Mouse (Mus musculus) lung, postnatal 0 days (tissue): ENCODE data around the gene Tagln. TPM values are rescaled to one million over a fixed set of nuclear protein-coding genes. Genes with fewer than 3 reads are reported as not detected.

Source experiments
- ATAC-seq: fragments of 200-750 bp; cut with Nextera tagmentation; 2 replicates; pipeline ENCODE4 v1.8.0; 2017; ENCODE audit warnings: moderate library complexity
- DNase-seq: peaks from one replicate; pipeline ENCODE4 v3.0.0-alpha.2; 2016; ENCODE audit warnings: low spot score
- H3K27ac ChIP-seq: fragments of 300-500 bp; sonication (generic); 2 replicates; pipeline ENCODE4 v1.5.1; 2014; ENCODE audit warnings: antibody characterized with exemption, mild to moderate bottlenecking, low read length, mixed read lengths
- H3K27me3 ChIP-seq: fragments of 300-500 bp; sonication (generic); replicated peaks from 2 replicates; pipeline ENCODE4 v1.6.1; 2014; ENCODE audit warnings: low read length, mixed read lengths; ENCODE audit not compliant: insufficient read depth
- H3K36me3 ChIP-seq: fragments of 300-500 bp; sonication (generic); 2 replicates; pipeline ENCODE4 v1.6.1; 2014; ENCODE audit warnings: low read length, mixed read lengths; ENCODE audit not compliant: insufficient read depth
- H3K4me1 ChIP-seq: fragments of 300-500 bp; sonication (generic); 2 replicates; pipeline ENCODE4 v1.6.1; 2014; ENCODE audit warnings: antibody characterized with exemption, low read depth, low read length, mixed read lengths; ENCODE audit not compliant: insufficient read depth
- H3K4me2 ChIP-seq: fragments of 300-500 bp; sonication (generic); replicated peaks from 2 replicates; pipeline ENCODE4 v1.6.1; 2014; ENCODE audit warnings: low read depth, mild to moderate bottlenecking, low read length, moderate library complexity, mixed read lengths
- H3K4me3 ChIP-seq: fragments of 300-500 bp; sonication (generic); 2 replicates; pipeline ENCODE4 v1.5.1; 2014; ENCODE audit warnings: low read depth, low read length
- H3K9ac ChIP-seq: fragments of 300-500 bp; sonication (generic); replicated peaks from 2 replicates; pipeline ENCODE4 v1.6.1; 2014; ENCODE audit warnings: low read depth, mild to moderate bottlenecking
- H3K9me3 ChIP-seq: fragments of 300-500 bp; sonication (generic); 2 replicates; pipeline ENCODE4 v1.6.1; 2016; ENCODE audit warnings: low read length, mixed read lengths
- CTCF ChIP-seq: IDR thresholded peaks from 2 replicates; pipeline ENCODE4 v1.5.1; 2016; ENCODE audit warnings: antibody characterized with exemption, mild to moderate bottlenecking
- EP300 ChIP-seq: IDR thresholded peaks from 2 replicates; pipeline ENCODE4 v1.6.1; 2016; ENCODE audit warnings: antibody characterized with exemption, mild to moderate bottlenecking, control low read depth
- WGBS: fragments of 180-500 bp; shearing (Covaris S2); extraction: QIAGEN DNeasy Blood & Tissue Kit; methylation state at CpG from one replicate; pipeline ENCODE4 v1.1.7; 2014; 5-methylcytosine and 5-hydroxymethylcytosine counted together
- polyA plus RNA-seq: library from polyadenylated mRNA; unstranded; fragments of >200 nt; fragmentation: Nextera tagmentation; extraction: Ambion mirVana; gene quantifications from 2 replicates; pipeline ENCODE4 v1.2.1, GENCODE M21; 2015

Tagln gene
- polyA plus RNA-seq, 1 experiment from 2014 or later: 184 TPM

DNA sequence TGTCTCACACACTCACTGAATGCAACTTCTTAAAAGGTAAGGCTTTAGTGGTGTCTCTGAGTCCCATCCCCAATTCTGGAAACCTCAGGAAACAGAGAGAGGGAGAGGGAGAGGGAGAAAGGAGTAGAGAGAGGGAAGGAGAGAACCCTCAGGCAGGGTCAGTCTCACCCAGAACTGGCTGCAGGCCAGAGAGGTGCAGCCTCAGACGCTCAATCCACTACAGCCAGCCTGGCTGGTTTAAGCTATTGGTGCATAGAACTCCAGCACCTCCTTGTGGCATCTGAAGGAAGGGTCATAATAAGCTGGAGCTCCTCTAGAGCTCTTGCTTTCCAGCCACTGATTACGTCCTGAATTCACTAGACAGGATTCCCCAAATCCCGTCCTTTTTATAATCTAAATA is 1.0 kb upstream of the Tagln start:
- H3K4me1 ChIP-seq: peaks cover 11% of the 10 kb centered on the region; the same call in 1 of the 2 replicates
- ATAC-seq (peak; percentile 71), DNase-seq (peak; percentile 90)
- TF ChIP-seq EP300 (no peak), CTCF (peak; percentile 87)
- no peaks in the 10 kb centered on the region for H3K27me3 ChIP-seq
- H3K36me3 ChIP-seq: peaks cover 25% of the 10 kb centered on the region
- H3K4me3 ChIP-seq: no peak overlapping the region
- WGBS: 10% methylated on average over 3 of the region's 3 CpGs
- no peaks in the 10 kb centered on the region for H3K9me3 ChIP-seq
- H3K4me2 ChIP-seq: no peak overlapping the region
- H3K9ac ChIP-seq: no peak overlapping the region
- no peak overlapping the region for H3K27ac ChIP-seq

GRCm38 (mm10) chr9:45932571-45933415 is 3.1 kb downstream of the Tagln start:
- no peak overlapping the region for H3K4me3 ChIP-seq
- H3K4me1 ChIP-seq: peaks cover 11% of the 10 kb centered on the region; the same call in 1 of the 2 replicates
- no peaks in the 10 kb centered on the region for H3K9me3 ChIP-seq
- ATAC-seq (no peak), DNase-seq (peak; percentile 45)
- H3K36me3 ChIP-seq: peaks cover 33% of the 10 kb centered on the region
- TF ChIP-seq CTCF (no peak), EP300 (no peak)
- H3K4me2 ChIP-seq: peak overlapping the region; percentile 11; the same call in 1 of the 2 replicates
- peak overlapping the region; percentile 66 for H3K27ac ChIP-seq
- no peak overlapping the region for H3K9ac ChIP-seq
- 47% methylated on average over 11 of the region's 11 CpGs for WGBS
- H3K27me3 ChIP-seq: no peaks in the 10 kb centered on the region

DNA sequence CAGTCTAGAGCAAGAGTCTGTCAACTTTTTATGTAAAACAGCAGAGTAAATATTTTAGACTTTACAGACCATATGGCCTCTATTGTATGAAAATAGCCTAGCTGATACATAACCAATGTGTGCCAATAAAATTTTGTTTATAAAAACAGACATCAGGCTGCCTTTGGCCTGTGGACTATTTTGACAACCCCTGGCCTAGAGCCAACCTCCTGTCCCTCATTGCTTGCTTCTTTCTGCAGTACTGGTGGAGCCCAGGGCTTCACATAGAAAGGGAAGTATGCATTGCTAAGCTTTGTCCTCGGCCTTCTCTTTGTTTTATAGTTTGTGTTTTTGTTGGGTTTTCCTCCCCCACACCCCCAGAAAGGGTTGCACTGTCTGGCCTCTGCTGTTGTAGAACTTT is 3.9 kb downstream of the Tagln start:
- H3K4me1 ChIP-seq: peaks cover 11% of the 10 kb centered on the region; the same call in 1 of the 2 replicates
- TF ChIP-seq EP300 (peak; percentile 25; the same call in 1 of the 2 replicates), CTCF (no peak)
- H3K27ac ChIP-seq: 0 out of 2 replicates have a peak overlapping the region, but pooled peaks have one; percentile 66
- no peak overlapping the region for H3K9ac ChIP-seq
- peak; percentile 60 for DNase-seq
- no peak overlapping the region for H3K4me3 ChIP-seq
- peaks cover 42% of the 10 kb centered on the region for H3K36me3 ChIP-seq
- no peak overlapping the region for H3K4me2 ChIP-seq
- H3K27me3 ChIP-seq: no peaks in the 10 kb centered on the region
- WGBS: 28% methylated on average over 1 of the region's 1 CpGs
- H3K9me3 ChIP-seq: no peaks in the 10 kb centered on the region
- no peak for ATAC-seq

GRCm38 (mm10) chr9:45929285-45929684 is 6.6 kb downstream of the Tagln start:
- H3K4me3 ChIP-seq: no peak overlapping the region
- DNase-seq: no peak
- H3K9me3 ChIP-seq: no peaks in the 10 kb centered on the region
- peaks cover 61% of the 10 kb centered on the region for H3K36me3 ChIP-seq
- H3K4me1 ChIP-seq: 0 out of 2 replicates have a peak, but pooled peaks cover 4% of the 10 kb centered on the region
- no peak overlapping the region for H3K27ac ChIP-seq
- 83% methylated on average over 5 of the region's 5 CpGs for whole genome bisulfite sequencing
- H3K4me2 ChIP-seq: no peak overlapping the region
- no peak overlapping the region for H3K9ac ChIP-seq
- no peaks in the 10 kb centered on the region for H3K27me3 ChIP-seq
- TF ChIP-seq CTCF: no peak
- no peak for TF ChIP-seq EP300
- ATAC-seq: no peak

DNA sequence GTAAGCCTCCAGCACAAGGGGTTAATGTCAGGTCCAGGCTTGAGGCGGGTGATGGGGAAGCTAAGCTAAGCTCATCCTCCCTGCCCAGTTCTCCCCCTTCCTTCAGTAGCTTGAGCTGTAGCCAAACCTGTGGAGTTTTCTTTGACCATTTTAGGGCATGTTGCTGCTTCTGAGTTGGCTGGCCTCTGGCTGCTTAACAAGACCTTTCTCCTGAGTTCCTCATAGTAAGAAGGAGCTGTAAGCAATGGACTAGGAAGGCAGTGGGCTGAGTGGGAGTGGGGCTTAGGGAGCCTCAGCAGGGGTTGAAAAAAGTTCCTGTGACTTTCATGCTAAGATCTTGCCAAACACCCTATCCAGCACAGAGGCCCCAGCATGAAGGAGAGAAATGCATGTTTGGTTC is 16.0 kb downstream of the Tagln start:
- Histone ChIP-seq H3K9me3 (no peaks in the 10 kb centered on the region), H3K36me3 (peaks cover 53% of the 10 kb centered on the region), H3K9ac (no peak overlapping the region), H3K4me3 (no peak overlapping the region), H3K27ac (peak overlapping the region; percentile 52; the same call in 1 of the 2 replicates), H3K4me1 (peaks cover 5% of the 10 kb centered on the region; the same call in 1 of the 2 replicates), H3K27me3 (no peaks in the 10 kb centered on the region), H3K4me2 (no peak overlapping the region)
- DNase-seq (peak; percentile 60), ATAC-seq (peak; percentile 39)
- WGBS: 40% methylated on average over 1 of the region's 1 CpGs
- TF ChIP-seq EP300: no peak
- no peak for TF ChIP-seq CTCF

DNA sequence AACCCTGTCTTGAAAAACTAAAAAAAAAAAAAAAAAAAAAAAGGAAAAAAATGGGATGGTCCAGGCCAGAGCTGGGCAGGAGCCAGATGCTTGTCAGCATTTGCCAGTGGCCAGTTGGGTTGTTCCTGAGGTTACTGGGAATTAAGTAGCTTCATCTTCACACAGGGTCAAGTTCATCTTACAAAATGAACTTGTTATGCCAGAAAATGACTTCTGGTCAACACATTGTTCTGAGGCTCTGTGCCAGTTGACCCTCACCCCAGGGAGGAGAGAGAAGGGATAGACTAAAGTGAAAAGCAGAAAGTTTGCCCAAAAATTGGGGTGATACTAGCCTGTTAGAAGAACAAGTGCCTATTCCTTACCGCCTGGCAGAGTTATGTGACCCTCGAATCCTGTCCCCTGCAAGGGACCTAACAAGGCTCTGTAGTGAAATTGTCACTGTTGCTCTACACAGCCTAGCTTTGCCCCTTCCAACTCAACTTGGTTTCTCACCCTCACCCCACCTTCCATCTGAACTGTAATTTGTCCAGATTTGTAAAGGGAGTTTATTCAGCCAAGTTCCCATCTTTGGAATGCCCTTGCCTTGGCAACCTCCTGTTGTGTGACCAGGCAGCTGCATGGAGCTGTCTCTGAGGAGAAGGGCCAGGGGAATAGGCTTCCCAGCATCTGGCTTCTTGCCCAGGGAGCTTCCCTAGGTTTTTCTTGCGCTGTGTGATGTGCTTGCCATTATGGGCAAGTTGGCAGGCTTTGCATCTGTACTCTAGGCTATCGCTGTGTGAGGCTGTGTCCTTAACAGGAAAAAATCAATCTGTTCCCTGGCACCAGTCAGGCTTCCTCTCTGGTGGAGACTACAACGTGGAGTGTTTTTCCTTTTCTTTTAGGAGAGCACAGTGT is 18.6 kb downstream of the Tagln start:
- Histone ChIP-seq H3K27me3 (no peaks in the 10 kb centered on the region), H3K4me3 (no peak overlapping the region), H3K4me2 (no peak overlapping the region), H3K4me1 (peaks cover 5% of the 10 kb centered on the region; the same call in 1 of the 2 replicates), H3K9me3 (no peaks in the 10 kb centered on the region), H3K9ac (no peak overlapping the region), H3K36me3 (peaks cover 59% of the 10 kb centered on the region), H3K27ac (peak overlapping the region; percentile 73)
- ATAC-seq: peak; percentile 83
- 51% methylated on average over 5 of the region's 5 CpGs for whole genome bisulfite sequencing
- TF ChIP-seq CTCF (no peak), EP300 (peak; percentile 17; the same call in 1 of the 2 replicates)
- peak; percentile 80 for DNase-seq
